In genomic region chr2:5845826-5846225, GRCm38 (mm10) we compare ENCODE assay signal across 8 mouse cellular contexts. TPM values are rescaled to one million over a fixed set of nuclear protein-coding genes. Genes with fewer than 3 reads are reported as not detected.
A peak's percentile ranks its signal among the peaks of the same experiment; 100 is the strongest.
DNase-seq lines count a peak whose midpoint lies in the region; ATAC-seq lines count a peak whose summit lies in the region.

No protein-coding gene starts in this region.

- H3K4me2 ChIP-seq in kidney, embryonic 15.5 days: peak overlapping the region; percentile 64
- H3K4me2 ChIP-seq in hindbrain, embryonic 13.5 days: peak overlapping the region; percentile 59
- H3K4me2 ChIP-seq in midbrain, embryonic 15.5 days: peak overlapping the region; percentile 56

- H3K4me1 ChIP-seq in kidney, embryonic 15.5 days: peaks cover 13% of the 10 kb centered on the region
- H3K4me1 ChIP-seq in hindbrain, embryonic 13.5 days (replicated peaks): peaks cover 19% of the 10 kb centered on the region
- H3K4me1 ChIP-seq in midbrain, embryonic 15.5 days: peaks cover 21% of the 10 kb centered on the region

- H3K9me3 ChIP-seq in kidney, embryonic 15.5 days (replicated peaks): no peaks in the 10 kb centered on the region
- no peaks in the 10 kb centered on the region for H3K9me3 ChIP-seq in hindbrain, embryonic 13.5 days
- no peaks in the 10 kb centered on the region for H3K9me3 ChIP-seq in midbrain, embryonic 15.5 days

- H3K27ac ChIP-seq in kidney, embryonic 15.5 days: peak overlapping the region; percentile 96; the same call in 1 of the 2 replicates
- peak overlapping the region; percentile 91; the same call in 1 of the 2 replicates for H3K27ac ChIP-seq in hindbrain, embryonic 13.5 days
- peak overlapping the region; percentile 85 for H3K27ac ChIP-seq in midbrain, embryonic 15.5 days

- DNase-seq in kidney, adult 18-20 months: no peak
- DNase-seq in adipocyte (ENCODE audit: low spot score): peak; percentile 30
- DNase-seq in ovary, postnatal 14 days (ENCODE audit: low spot score): no peak
- no peak for DNase-seq in frontal cortex, postnatal 10 days (ENCODE audit: low spot score in 2 of 2)
- no peak for DNase-seq in right cerebral cortex, postnatal 14 days

- 17% methylated on average over 4 of the region's 4 CpGs for WGBS in kidney, embryonic 15.5 days
- WGBS in hindbrain, embryonic 13.5 days: 40% methylated on average over 4 of the region's 4 CpGs
- WGBS in midbrain, embryonic 15.5 days: 36% methylated on average over 4 of the region's 4 CpGs

- H3K27me3 ChIP-seq in kidney, embryonic 15.5 days: no peaks in the 10 kb centered on the region
- H3K27me3 ChIP-seq in hindbrain, embryonic 13.5 days: no peaks in the 10 kb centered on the region
- H3K27me3 ChIP-seq in midbrain, embryonic 15.5 days (replicated peaks): no peaks in the 10 kb centered on the region

- peak overlapping the region; percentile 84 for H3K4me3 ChIP-seq in kidney, embryonic 15.5 days (replicated peaks)
- peak overlapping the region; percentile 69 for H3K4me3 ChIP-seq in hindbrain, embryonic 13.5 days
- H3K4me3 ChIP-seq in midbrain, embryonic 15.5 days: peak overlapping the region; percentile 75

- peaks cover 29% of the 10 kb centered on the region for H3K36me3 ChIP-seq in kidney, embryonic 15.5 days
- H3K36me3 ChIP-seq in hindbrain, embryonic 13.5 days: peaks cover 23% of the 10 kb centered on the region
- H3K36me3 ChIP-seq in midbrain, embryonic 15.5 days (replicated peaks): peaks cover 2% of the 10 kb centered on the region

- ATAC-seq in kidney, embryonic 15.5 days (replicated peaks; ENCODE audit: low FRiP score): no peak
- ATAC-seq in hindbrain, embryonic 13.5 days (ENCODE audit: low FRiP score): no peak
- no peak for ATAC-seq in midbrain, embryonic 15.5 days (replicated peaks)

- peak overlapping the region; percentile 84 for H3K9ac ChIP-seq in kidney, embryonic 15.5 days
- H3K9ac ChIP-seq in hindbrain, embryonic 13.5 days: peak overlapping the region; percentile 84
- peak overlapping the region; percentile 55 for H3K9ac ChIP-seq in midbrain, embryonic 15.5 days

RNA-seq across cellular contexts. Expression of gene Cdc123, which starts 0.9 kb away (rescaled TPM):
- 304 and 323 TPM in 2 replicates for polyA plus RNA-seq in kidney, embryonic 15.5 days (2015; fragmentation: Nextera tagmentation; extraction: Ambion mirVana)
- polyA plus RNA-seq in hindbrain, embryonic 13.5 days (2015; fragmentation: Nextera tagmentation; extraction: Ambion mirVana): 323 and 334 TPM in 2 replicates
- polyA plus RNA-seq in midbrain, embryonic 15.5 days (2015; fragmentation: Nextera tagmentation; extraction: Ambion mirVana): 289 and 293 TPM in 2 replicates

RNA-seq across cellular contexts. Expression of gene Nudt5, which starts 1.0 kb away (rescaled TPM):
- polyA plus RNA-seq in kidney, embryonic 15.5 days (2015; fragmentation: Nextera tagmentation; extraction: Ambion mirVana): 77.5 and 82.9 TPM in 2 replicates
- 28.8 and 30.8 TPM in 2 replicates for polyA plus RNA-seq in hindbrain, embryonic 13.5 days (2015; fragmentation: Nextera tagmentation; extraction: Ambion mirVana)
- polyA plus RNA-seq in midbrain, embryonic 15.5 days (2015; fragmentation: Nextera tagmentation; extraction: Ambion mirVana): 21.2 and 22.0 TPM in 2 replicates

RNA-seq across cellular contexts. Expression of gene Gm13199, which starts 16.9 kb away (rescaled TPM):
- polyA plus RNA-seq in kidney, embryonic 15.5 days (2015; fragmentation: Nextera tagmentation; extraction: Ambion mirVana): 1.8 and 2.4 TPM in 2 replicates
- 0.71 and 1.0 TPM in 2 replicates for polyA plus RNA-seq in hindbrain, embryonic 13.5 days (2015; fragmentation: Nextera tagmentation; extraction: Ambion mirVana)
- polyA plus RNA-seq in midbrain, embryonic 15.5 days (2015; fragmentation: Nextera tagmentation; extraction: Ambion mirVana): 1.1 and 1.4 TPM in 2 replicates

RNA-seq across cellular contexts. Expression of gene Sec61a2, which starts 49.4 kb away (rescaled TPM):
- polyA plus RNA-seq in kidney, embryonic 15.5 days (2015; fragmentation: Nextera tagmentation; extraction: Ambion mirVana): 88.7 and 99.8 TPM in 2 replicates
- polyA plus RNA-seq in hindbrain, embryonic 13.5 days (2015; fragmentation: Nextera tagmentation; extraction: Ambion mirVana): 98.1 and 101 TPM in 2 replicates
- 110 and 114 TPM in 2 replicates for polyA plus RNA-seq in midbrain, embryonic 15.5 days (2015; fragmentation: Nextera tagmentation; extraction: Ambion mirVana)
